Mouse (Mus musculus) thymus, postnatal 10 days (tissue): ENCODE measurements around the gene Tubb2b.
A peak's percentile ranks its signal among the peaks of the same experiment; 100 is the strongest.

Source experiments
- DNase-seq, 2 experiments: peaks; one replicate each; pipeline ENCODE4 v3.0.0; 2021; ENCODE audit warnings: low spot score in 2 of 2

Tubb2b gene

DNA sequence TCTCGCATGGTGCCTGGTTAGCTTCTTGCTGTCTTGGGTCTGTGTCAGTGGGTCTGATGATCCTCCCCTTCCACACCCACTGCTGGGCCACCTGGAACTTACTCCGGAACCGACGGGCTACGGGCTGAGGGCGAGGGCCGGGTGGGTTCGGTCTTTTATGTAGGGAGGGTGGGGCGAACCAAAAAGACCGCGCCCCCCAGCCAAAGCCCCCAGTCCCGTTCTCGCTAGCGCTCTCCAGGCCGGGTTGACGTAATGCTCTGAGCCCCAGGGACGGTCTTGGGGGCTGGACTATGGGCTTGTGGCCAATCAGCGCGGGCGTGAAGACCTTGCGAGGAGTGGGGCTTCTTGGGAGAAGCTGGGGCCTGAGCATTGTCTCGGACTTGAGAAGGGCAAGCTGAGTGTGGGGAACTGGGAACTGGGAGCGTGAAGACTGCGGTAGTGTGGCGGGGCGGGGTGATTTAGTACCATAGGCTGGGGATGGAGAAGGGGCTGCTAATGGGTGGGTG is at the start of gene Tubb2b:
Gene Tubb2b (minus strand): TSS at position 241 of the 506 bp plus-strand sequence.
- DNase-seq, result peak; percentile 59 to 68

- DNase-seq, result no peak
Measured at GRCm38 (mm10) chr13:34174025-34174424, 43.8 kb upstream of the Tubb2b start.

GRCm38 (mm10) chr13:34163304-34163975 is 33.2 kb upstream of the Tubb2b start:
- DNase-seq, result no peak

DNA sequence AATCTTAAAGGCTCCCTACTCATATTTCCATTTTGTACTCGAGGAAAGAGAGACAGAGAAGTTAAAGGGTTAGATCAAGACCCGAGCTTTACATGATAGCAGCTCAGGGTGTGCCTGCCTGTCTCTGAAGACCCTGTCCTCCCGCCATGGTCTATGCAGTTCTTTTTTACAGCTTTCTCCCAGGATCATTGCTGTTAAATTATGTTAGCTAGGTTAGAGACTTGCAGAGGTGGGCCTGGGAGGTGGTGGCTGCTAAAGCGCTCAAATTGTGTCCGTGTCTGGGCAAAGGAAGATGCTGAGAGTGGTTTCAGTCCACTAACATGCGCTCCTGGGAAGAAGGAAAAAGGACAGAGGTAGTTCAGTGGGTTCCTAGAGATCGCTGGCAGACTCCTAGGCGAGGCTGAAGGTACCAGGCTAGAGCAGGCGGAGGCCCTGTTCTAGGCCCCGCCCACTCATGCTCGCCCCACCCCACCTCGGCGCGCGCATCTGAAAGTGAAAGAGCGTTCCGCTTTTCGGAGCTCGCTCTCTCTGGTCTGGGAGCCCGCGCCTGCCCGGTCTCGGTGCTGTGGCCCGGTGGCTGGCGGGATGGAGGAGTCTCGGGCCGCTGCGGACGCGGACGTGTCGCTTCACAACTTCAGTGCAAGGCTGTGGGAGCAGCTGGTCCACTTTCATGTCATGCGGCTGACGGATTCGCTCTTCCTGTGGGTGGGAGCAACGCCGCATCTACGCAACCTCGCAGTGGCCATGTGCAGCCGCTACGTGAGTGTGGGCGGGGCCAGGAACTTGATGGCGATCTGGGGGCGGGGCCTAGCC is 32.4 kb upstream of the Tubb2b start, which contains the start of gene Psmg4:
Gene Psmg4 (plus strand): TSS at position 474 of the 813 bp plus-strand sequence.
- DNase-seq, result peak; percentile 91 to 94

DNA sequence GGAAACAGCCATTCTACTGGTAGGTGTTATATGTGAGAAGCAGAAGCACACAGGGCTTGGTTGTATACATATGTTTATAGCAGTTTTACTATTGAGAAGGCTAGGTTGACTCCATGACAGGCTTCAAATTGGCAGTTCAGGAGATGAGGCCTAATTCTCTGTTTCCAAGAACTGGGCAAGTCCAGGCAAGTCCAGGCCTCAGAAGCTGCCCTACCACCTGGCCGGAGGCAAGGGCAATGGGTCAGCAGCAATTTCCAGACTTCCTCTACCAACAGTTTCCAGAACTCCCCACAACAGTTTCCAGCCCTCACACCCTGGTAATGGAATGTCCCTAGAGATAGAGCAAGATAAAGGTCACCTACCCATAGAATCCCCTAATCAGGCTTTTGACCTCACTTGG is 29.7 kb upstream of the Tubb2b start:
- no peak for DNase-seq

GRCm38 (mm10) chr13:34157596-34158157 is 27.4 kb upstream of the Tubb2b start:
- DNase-seq, result no peak

- no peak for DNase-seq
Measured at GRCm38 (mm10) chr13:34156840-34157185, 26.5 kb upstream of the Tubb2b start.

DNA sequence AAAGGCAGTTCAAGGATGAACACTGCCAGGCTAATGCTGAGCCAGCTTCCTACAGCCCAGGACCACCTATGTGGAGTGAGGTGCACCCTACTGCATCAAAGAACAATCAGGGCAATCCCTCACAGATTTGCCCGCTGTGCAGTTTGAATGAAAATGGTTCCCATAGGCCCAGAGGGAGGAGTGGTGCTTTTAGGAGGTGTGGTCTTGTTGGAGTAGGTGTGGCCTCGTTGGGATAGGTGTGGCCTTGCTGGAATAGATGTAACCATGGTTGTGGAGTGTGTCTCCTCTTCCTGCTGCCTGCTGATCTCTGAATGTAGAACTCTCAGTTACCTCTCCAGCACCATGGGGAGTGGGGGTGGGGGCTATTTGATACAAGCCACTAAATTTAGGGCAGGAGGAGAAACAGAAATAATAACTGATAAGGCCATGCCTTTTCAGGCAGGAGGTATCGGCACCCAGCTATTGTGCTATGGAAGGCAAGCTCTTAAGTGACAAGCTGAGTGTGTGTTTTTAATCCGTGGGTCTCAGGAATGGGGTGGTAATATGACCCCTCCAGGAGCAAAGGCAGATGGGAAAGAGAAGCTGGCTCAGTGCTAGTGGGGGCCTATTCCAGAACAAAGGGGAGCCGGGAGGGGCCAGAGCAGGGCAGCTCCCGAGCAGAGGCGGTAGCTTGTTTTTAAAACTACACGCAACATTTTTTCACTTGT is 26.0 kb upstream of the Tubb2b start:
- no peak for DNase-seq

GRCm38 (mm10) chr13:34154931-34155272 is 24.6 kb upstream of the Tubb2b start:
- peak; percentile 64 to 80 for DNase-seq

GRCm38 (mm10) chr13:34154217-34154930 is 24.1 kb upstream of the Tubb2b start:
- peak; percentile 67 to 80 for DNase-seq

- no peak for DNase-seq
Measured at GRCm38 (mm10) chr13:34153254-34154011, 23.2 kb upstream of the Tubb2b start.

- DNase-seq, result no peak
Measured at GRCm38 (mm10) chr13:34152695-34153094, 22.4 kb upstream of the Tubb2b start.

GRCm38 (mm10) chr13:34151425-34151824 is 21.2 kb upstream of the Tubb2b start:
- DNase-seq, result no peak

DNA sequence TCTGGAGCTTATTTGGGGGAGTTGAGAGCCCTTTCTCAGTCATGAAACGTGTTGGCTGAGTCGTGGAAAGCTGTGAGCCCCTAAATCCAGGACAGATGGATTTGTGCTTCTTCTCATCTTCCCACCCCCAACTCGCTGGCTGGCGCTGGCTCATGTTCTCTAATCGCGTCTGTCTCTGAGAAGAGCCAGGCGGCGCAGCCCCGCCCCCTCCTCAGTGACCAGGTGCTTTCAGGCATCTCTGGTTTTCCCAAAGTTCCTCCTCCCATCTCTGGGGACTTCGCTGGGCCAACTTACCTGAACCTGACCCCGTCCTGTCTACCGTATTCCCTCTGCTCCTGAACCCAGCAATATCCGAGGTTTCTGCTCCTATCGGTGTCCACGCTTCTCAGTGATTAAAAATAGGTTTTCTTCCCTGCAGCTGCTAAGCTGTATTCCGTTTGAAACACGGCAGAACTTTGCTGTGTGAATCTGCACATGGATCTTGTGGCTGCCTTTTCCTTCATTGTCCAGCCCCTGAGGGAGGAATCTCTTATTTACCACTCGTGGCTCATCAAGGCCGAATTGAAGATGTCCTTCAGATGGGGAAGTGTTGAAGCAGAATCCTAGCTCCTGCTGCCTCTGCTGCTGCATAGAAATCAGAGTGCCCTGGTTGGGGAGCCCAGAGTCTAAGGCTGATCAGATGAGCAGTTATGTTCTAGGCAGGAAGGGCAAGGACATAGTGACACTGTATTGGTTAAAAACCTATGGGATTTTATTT is 20.2 kb upstream of the Tubb2b start:
- DNase-seq, result no peak

DNA sequence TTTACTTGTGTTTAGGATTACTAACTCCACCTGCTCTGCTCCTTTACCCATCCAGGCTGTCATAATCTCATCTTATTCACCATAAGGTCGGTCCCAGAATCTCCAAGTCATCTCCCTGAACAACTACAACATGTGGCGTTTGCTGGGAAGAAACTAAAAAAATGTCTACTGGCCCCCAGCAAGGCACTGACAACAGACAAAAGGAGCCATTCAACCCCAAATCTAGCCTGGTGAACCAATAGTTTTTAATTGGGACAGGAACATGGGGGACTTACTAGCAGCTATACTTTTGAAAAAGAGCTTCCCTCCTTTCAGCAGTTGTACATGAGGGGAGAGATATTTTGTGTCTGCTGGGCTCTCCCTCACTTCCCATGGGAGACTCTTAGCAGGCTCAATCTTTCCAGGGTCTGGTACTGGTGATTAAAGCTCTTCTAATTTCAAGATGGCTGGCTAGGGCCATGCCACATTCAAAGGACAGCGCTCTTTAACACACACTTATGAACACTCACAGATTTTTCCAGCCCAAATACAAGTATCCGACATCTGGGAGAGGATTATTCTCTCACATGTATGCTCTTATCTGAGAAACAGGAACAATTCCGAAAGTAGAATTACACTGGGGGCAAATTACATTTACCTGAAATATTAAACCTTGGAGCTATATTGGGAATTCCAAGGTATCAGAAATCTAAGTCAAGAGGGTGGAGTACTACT is 19.4 kb upstream of the Tubb2b start:
- no peak for DNase-seq

GRCm38 (mm10) chr13:34148767-34149392 is 18.6 kb upstream of the Tubb2b start:
- peak in 1 of 2 experiments; percentile 47 for DNase-seq

DNA sequence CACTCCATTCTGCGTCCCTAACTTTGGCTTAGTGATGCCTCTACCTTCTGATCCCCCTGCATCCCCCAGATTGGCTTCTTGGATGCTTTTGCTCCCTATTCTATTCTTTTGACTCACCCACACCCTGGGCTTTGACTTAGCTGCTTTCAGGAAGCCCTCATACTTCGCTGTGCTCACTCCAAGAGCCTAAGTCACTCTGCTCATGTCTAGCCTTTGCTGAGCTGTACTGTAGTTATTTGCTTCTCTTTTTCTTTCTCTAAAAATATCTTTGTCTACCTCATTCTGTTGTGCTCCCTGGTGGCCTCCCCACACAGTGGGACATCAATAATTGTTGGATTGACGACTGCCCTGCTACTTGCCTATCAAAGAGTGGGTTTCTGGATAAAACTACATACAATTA is 17.9 kb upstream of the Tubb2b start:
- DNase-seq, result no peak

DNA sequence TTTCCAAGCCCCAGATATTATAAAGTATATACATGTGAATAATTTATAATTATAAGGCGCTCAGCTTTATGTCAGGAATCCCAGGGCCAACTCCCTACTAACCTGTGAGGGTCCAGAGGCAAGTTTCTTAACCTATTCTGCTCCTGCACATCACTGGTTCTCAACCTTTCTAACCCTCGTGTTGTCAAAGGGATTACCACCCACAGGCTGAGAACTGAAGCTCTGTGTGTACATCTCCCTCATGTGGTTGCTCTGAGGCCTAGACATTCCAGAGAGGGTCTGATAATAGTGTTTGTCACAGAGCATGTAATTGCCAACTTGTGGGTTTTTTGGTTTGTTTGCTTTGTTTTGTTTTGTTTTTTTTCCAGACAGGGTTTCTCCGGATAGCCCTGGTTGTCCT is 16.6 kb upstream of the Tubb2b start:
- peak in 1 of 2 experiments; percentile 28 for DNase-seq

DNA sequence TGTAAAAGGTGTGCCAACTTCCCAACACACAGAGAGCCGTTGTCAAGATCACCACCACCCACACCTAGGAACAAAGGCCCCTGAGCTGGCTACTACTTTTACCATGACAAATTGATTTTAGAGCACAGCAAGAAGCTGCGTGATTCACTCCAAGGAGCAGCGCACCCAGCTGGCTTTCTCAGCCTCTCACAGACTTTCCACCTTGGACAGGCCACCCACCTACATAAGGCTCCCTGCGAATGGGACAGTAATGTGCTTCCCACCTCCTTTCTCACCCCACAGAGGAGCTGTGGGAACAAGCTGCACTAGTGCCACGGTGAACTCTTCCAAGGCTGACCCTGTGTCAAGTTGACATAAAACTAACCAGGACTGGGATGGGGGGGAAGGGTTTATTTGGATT is 13.1 kb upstream of the Tubb2b start:
- no peak for DNase-seq
